Mouse (Mus musculus): Measurements from ENCODE around the gene Cr1l.
A peak's percentile ranks its signal among the peaks of the same experiment; 100 is the strongest.

The Cr1l gene

GRCm38 (mm10) chr1:195130953-195131674, at the start of gene Cr1l:
Cr1l (minus strand) TSS chr1:195131586.
- DNase-seq (ENCODE audit: low spot score), result peak; percentile 81

- peak; percentile 15 for DNase-seq (ENCODE audit: low spot score)
Observed at GRCm38 (mm10) chr1:195175980-195176931, 44.9 kb upstream of the Cr1l start, which contains the start of gene Cr2. Cr2 (minus strand) TSS chr1:195176716.

- DNase-seq (ENCODE audit: low spot score), result no peak
Observed at GRCm38 (mm10) chr1:195164996-195165755, 33.8 kb upstream of the Cr1l start.

DNA sequence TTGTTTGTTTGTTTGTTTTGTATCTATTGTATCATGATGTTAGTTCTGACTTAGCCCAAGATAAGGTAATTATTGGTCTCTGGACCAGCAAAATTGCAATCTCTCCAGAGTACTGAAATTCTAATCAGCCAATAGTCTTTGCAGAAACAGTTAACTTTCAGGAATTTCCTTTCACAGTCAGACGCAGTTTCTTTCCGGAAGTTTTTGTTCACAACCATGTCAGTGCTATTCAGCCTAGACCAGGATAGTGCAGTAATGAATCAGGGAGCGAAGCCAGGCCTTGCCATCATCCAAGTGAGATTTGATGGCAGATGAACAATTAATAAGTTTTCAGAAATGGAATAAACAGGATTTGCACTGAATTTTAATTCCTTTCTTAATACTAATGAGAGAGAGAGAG, 684 bp upstream of the Cr1l start:
- no peak for DNase-seq (ENCODE audit: low spot score)

- DNase-seq (ENCODE audit: low spot score), result no peak
Observed at GRCm38 (mm10) chr1:195131675-195132015, 259 bp upstream of the Cr1l start.

DNA sequence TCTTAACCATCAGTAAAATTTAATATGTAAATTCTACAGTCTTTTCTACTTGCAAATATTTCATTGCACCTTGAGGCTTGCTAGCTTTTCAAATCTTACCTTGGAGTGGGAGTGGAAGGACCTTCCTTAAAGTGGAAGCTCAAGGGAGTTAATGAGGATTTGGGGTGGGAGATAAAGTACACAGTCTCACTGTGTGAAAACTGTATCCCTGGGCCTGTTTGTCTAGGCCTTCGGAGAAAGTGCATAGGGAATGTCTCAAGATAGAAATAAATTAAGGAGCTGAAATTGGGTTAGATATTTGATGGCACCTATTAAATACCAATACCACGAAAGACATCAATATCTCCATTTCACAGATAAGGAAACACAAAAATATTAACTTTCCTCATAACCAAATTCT, 907 bp downstream of the Cr1l start:
- DNase-seq (ENCODE audit: low spot score), result no peak

DNA sequence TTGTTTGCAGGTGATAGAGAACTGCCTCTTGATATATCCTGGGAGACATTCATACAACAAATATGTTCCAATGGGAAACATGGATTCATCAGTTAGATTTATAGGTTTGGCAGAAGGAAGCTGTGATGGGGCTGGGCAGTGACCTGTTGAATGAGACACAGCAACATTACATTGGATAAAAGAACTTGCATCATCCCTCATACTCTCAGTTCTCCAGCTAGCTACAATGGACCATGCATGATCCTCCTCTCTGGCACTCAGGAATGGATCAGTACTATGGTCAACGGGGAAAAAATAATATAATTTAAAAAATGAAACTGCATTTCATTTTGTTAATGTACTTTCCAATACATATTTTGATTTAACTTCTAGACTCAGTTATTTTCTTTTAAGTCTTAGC, 1.5 kb downstream of the Cr1l start:
- no peak for DNase-seq (ENCODE audit: low spot score)

DNA sequence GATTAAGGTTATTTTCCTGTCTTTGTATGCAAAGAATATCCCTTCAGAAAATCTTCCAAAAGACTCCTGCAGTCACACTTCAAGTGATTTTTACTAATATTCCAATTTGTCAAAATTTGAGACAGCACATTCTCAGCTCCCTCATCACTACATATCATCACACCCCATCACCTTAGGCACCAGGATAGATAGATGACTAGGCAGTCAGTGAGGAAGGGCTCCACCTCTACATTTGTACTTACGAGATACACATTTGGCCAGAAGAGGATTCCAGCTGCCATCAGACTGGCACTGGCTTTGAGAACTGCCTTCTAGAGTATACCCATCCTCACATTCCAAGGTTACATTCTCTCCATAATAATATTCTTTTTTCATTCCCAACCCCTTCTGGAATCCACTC, 17.0 kb downstream of the Cr1l start:
- no peak for DNase-seq (ENCODE audit: low spot score)

- DNase-seq (ENCODE audit: low spot score), result no peak
Observed at GRCm38 (mm10) chr1:195113621-195114020, 17.8 kb downstream of the Cr1l start.

DNA sequence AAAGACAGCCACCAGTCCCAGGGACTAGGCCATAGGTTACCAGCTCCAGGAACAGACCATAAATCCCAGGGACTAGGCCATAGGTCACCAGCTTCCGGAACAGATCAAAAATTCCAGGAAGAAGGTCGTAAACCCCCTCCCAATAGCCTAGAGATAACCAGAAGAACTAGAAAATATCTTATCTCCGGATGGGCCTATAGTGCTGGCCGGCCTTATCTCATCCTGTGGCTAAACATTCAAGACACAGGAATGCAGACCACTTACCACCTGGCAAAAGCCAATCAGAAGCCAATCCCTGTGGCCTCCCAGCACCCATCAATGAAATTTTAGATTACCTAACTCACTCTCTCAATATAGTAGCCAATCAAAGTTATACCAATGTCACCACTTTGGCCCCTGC, 30.7 kb downstream of the Cr1l start:
- DNase-seq (ENCODE audit: low spot score), result no peak

- no peak for DNase-seq (ENCODE audit: low spot score)
Observed at GRCm38 (mm10) chr1:195098004-195098403, 33.4 kb downstream of the Cr1l start.

GRCm38 (mm10) chr1:195092220-195092720, 39.1 kb downstream of the Cr1l start, which contains the start of gene Cd46:
Cd46 (minus strand) TSS chr1:195092249.
- no peak for DNase-seq (ENCODE audit: low spot score)

- no peak for DNase-seq (ENCODE audit: low spot score)
Observed at GRCm38 (mm10) chr1:195091699-195092219, 39.6 kb downstream of the Cr1l start.

GRCm38 (mm10) chr1:195082142-195082541, 49.2 kb downstream of the Cr1l start:
- no peak for DNase-seq (ENCODE audit: low spot score)

Data from left cerebral cortex, adult 11 months (tissue).